Mouse (Mus musculus): ENCODE measurements at regions not wholly inside any gene's neighbourhood (a gene's known extent, or its start where the extent isn't known, plus 50 kb on each side); places are given as distances from the start of the nearest gene placed in this dataset. TPM values are rescaled to one million over a fixed set of nuclear protein-coding genes. Genes with fewer than 3 reads are reported as not detected.

Small RNA genes lying in the stretch of these regions (microRNA-seq; reads per million reads assigned to microRNA genes)
- not detected for gene Gm24979
